Mouse (Mus musculus) frontal cortex, postnatal 14 days (tissue): ENCODE measurements around the gene Tub.

Experiments used
- DNase-seq, 2 experiments: peaks; one replicate each; pipeline ENCODE4 v3.0.0; 2022; ENCODE audit warnings: low spot score in 2 of 2

Gene Tub

DNA sequence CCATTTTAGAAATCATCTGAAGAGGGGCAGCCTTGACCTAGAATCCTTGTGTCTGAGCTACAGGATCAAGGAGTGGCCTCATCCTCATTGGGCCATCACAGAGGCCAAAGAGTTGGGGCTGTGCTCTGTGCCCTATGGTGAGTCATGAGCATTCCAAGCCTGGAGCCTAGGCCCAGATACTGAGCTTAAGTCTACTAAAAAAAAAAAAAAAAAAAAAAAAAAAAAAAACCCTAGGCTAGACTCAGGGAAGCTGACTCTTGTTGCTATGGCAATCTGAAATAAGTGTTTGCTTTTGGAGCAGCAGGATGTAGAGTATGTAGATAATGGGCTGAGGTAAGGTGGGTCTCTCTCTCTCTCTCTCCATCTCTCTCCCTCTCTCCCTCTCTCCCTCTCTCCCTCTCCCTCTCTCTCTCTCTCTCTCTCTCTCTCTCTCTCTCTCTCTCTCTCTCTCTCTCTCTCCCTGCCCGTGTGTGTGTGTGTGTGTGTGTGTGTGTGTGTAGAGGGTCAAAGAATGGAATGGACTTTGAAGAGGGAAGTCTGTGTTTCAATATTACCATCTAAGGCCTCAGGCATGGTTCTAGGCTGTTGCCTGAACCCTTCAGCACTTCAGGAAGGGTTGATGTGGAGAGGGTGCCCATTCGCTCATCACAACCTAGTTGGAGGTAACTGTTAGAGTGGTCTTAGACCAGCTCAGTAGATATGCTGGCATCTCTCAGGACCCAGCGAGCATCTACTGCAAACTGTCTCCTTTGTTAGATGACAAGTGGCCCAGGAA lies 36.0 kb downstream of the Tub start:
- no peak for DNase-seq

DNA sequence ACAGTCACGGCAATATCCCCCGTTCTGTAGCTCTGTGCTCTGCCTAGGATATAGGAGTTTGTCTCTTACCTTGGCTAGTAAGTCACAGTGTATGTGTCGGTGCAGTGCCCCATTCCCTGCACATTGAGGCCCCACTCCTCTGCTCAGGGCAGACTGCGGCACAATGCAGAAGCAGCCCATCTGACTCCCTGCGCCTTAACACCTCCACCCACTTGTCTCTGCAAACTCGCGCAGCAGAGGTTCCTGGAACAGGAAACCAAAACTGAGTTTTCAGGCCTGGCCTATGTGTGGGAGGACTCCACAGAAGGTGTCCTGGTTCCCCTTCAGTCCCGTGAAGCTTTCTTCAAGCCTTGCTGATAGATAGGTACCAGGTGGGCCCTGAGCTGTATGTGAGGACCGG lies 41.1 kb downstream of the Tub start:
- peak; percentile 35 to 40 for DNase-seq

- no peak for DNase-seq
Observed at GRCm38 (mm10) chr7:108993230-108993629, 43.1 kb downstream of the Tub start.

GRCm38 (mm10) chr7:108993881-108994291 lies 43.7 kb downstream of the Tub start:
- DNase-seq: no peak

DNA sequence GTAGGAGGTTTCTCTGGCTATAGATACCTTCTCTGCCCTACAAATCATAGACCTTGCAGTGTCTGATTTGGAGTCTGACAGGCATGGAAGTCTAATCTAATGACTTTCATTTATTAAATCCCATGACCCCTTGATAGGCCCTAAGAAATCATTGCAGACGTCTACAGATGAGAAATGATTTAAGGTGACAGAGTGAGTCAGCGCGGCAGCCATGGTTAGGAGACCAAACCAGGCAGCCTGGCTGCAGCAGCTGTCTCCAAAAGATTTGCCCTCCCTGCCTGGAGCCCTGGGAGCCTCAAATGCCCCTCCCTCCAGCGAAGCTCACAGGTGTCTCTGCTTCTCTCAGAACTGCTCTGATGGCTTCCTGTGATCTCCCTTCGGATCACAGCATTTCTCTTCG lies 46.0 kb downstream of the Tub start:
- DNase-seq: no peak

- DNase-seq: no peak
Observed at GRCm38 (mm10) chr7:109000315-109000954, 50.3 kb downstream of the Tub start.

GRCm38 (mm10) chr7:109001971-109002370 lies 51.8 kb downstream of the Tub start:
- no peak for DNase-seq

DNA sequence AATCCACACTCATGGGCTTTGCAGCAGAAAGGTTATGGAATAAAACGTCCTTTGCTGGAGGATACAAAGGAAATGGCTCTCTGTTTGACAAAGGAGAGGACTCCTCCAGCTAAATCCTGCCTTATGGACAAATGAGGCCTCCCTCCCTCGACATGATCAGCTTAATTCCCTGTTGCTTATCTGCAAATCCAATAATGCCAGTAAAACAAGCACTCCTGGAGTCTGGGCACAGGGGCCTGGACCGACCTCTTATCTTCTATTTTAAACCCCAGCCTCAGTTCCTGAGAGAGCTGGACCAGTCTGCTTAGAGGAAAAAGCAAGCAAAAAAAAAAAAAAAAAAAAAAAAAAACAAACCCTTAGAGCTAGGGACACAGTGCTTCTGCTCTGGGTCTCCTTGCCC lies 53.5 kb downstream of the Tub start:
- DNase-seq: no peak

GRCm38 (mm10) chr7:109009260-109009659 lies 59.1 kb downstream of the Tub start:
- no peak for DNase-seq

- DNase-seq: no peak
Observed at GRCm38 (mm10) chr7:109010720-109011595, 60.8 kb downstream of the Tub start.

DNA sequence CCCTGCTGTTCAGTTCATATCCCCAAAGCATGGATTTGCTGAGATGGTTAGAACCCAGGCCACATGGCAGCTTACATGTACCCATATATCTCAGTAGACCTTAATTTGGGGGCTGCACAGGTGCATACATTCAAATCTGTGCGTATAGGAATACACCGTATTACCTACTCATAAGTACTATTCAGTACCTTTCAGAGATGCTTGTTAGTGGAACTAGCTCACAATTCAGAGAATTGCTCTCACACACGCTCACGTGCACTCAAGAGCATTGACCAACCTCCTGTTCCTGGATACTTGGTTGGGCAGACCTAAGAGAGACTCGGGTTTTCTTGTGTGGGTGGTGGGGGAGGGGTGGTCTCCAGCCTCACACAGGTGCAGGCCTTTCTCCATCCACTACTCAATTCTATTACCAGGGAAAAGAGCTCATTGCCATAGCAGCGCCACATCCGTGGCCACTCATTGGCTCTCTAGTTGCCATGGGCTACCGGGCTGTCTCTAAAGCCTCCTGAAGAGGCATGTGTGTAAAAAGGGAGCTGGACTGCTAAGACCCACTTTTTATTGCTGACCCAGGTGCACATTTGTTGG lies 61.5 kb downstream of the Tub start:
- peak; percentile 64 to 73 for DNase-seq

DNA sequence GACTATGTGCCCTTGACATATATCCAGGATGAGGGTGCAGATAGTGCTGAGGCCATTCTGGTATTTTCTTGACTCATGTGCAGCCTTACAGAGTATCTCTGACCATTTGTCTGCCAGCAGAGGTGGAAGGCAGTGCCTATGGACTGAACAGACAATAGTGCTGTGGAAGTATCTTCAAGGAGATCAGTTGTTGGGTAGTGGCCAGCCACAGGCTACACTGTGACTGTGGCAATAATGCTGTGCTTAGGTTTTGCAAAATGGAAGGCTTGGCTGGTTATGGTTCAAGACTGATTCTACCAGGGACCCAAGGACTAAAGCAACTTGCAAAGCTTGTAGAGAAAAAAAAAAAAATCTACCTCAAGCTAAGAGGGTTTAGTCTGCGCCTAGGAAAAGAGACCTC lies 62.4 kb downstream of the Tub start:
- DNase-seq: no peak

DNA sequence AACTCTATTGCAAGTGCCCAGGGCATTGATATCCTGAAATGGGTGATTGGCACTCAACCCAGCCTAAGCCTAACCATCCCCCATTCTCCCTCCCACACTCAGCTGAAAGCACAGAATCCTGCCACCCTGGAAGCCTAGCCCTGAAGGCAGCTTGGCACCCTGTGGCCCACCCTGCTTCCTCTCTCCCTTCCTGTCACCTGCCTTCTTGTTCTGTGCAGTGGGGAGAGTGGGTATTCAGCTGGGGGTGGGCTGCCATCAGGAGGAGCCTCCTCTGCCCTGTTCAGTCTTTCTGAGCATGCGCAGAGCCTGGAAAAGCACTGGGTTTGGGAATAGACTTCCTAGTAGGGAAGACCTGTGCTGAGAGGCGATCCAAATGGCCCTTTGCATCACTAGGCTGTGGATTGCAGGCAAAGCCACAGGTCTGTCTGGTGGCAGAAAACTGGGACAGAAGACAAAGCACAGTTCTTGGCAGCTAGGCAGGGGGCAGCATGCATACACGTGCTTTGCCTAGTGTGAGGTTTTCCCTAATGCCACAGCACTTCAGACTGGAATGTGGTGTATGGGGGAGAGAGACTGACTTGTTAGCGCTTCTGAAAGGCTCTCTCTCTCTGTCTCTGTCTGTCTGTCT lies 63.0 kb downstream of the Tub start:
- no peak for DNase-seq

GRCm38 (mm10) chr7:109014851-109015250 lies 64.7 kb downstream of the Tub start:
- no peak for DNase-seq

DNA sequence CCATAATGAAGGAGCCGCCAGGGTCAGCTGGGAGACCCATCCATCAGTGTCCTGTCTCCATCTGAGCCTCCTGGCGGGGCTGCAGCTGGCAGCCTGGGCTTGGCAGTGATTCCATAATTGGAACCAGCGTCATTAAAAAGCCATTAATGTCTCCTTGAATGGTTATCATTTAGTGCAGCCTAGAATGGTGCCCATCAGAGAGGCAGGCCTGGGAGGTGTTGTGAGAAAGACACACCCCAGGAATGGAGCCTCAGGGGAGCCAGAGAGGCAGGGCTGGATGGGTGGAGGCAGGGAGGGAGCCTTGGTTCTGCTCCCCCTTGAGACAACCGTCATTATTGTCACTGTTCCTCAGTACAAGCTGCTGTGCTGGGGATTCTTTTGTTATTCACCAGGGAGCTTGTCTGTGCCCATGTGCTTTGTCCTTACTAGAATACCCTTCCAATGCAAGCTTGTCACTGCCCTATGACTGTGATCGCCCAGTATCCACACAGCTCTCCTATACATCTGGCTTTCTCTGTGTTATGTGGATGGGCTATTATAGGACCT lies 66.3 kb downstream of the Tub start:
- no peak for DNase-seq

- no peak for DNase-seq
Observed at GRCm38 (mm10) chr7:109019243-109019642, 69.1 kb downstream of the Tub start.

DNA sequence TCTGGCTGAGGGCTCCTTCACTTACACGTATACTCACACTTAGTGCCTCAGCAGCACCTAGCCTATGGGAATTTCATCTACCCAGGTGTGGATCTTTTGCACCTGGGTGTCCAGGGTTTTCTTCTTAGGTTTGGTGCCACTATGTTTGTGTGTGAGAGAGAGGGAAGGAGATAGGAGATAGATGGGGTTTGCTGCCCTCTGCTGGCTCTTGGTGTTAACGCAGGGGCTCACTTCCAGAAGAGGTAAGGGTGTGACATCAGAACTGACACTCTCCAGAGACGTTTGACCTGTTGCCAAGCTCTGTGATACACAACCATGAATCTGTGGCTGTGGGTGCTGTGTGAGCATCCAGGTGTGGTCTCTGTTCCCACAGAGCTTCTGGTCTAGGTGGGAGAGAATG lies 71.3 kb downstream of the Tub start:
- peak in 1 of 2 experiments; percentile 60 for DNase-seq

GRCm38 (mm10) chr7:109025743-109026142 lies 75.6 kb downstream of the Tub start:
- DNase-seq: no peak

- no peak for DNase-seq
Observed at GRCm38 (mm10) chr7:109026976-109027375, 76.8 kb downstream of the Tub start.

DNA sequence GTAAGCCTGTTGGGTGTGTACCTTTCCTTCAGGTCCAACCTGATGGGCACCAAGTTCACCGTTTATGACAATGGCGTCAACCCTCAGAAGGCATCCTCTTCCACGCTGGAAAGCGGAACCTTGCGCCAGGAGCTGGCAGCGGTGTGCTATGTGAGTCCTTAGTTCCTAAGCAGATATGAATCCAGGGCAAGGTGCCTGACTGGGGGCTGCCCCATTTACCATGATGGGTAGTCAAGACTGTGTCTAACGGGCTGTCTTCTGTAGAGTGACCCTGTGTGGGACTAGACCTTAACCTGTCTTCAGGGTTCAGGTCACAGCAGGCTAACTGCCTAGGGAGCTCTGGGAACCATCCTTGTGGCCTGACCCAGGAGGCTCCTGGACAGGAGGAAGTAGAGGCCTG lies 77.6 kb downstream of the Tub start:
- DNase-seq: no peak

GRCm38 (mm10) chr7:109028204-109028603 lies 78.1 kb downstream of the Tub start:
- no peak for DNase-seq
